Mouse (Mus musculus): ENCODE data around the gene Mrpl43.

DNA sequence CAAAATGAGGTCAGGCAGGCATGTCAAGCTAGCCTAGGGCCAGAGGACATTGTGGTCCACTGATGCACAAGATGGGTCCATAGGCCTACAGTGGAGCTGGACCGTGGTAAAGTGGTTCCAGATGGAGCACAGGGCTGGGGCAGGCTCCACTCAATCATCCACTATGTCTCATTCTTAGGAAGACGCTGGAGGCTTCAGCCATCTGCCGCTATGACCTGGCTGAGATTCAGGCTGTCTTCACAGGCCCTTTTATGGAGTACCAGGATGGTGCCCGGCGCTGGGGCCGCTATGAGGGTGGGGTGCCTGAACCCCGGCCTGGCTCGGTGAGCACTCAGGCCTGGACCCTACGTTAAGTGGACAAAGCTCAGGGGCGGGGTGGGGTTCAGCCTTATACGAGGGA is 8.5 kb downstream of the Mrpl43 start:
- TF ChIP-seq CTCF (IDR thresholded peaks at IDR 0.05; ENCODE audit: borderline replicate concordance, insufficient read depth, low read length) (no peak), POLR2A (IDR thresholded peaks at IDR 0.05; ENCODE audit: low read depth, low read length) (no peak)

Measured in embryonic fibroblast, embryonic 13.5 days (primary cell).